Mouse (Mus musculus) ovary, adult 18-20 months (tissue): ENCODE results near the gene Pacsin1.
"Not testable (repeated sequence)": the region's sequence is repeated elsewhere in the genome, so short reads cannot be mapped to it uniquely, and the experiment has no call there.

ENCODE experiments used
- DNase-seq: peaks from one replicate; pipeline ENCODE4 v3.0.0; 2022; ENCODE audit warnings: low spot score, mixed read lengths

Gene Pacsin1

DNA sequence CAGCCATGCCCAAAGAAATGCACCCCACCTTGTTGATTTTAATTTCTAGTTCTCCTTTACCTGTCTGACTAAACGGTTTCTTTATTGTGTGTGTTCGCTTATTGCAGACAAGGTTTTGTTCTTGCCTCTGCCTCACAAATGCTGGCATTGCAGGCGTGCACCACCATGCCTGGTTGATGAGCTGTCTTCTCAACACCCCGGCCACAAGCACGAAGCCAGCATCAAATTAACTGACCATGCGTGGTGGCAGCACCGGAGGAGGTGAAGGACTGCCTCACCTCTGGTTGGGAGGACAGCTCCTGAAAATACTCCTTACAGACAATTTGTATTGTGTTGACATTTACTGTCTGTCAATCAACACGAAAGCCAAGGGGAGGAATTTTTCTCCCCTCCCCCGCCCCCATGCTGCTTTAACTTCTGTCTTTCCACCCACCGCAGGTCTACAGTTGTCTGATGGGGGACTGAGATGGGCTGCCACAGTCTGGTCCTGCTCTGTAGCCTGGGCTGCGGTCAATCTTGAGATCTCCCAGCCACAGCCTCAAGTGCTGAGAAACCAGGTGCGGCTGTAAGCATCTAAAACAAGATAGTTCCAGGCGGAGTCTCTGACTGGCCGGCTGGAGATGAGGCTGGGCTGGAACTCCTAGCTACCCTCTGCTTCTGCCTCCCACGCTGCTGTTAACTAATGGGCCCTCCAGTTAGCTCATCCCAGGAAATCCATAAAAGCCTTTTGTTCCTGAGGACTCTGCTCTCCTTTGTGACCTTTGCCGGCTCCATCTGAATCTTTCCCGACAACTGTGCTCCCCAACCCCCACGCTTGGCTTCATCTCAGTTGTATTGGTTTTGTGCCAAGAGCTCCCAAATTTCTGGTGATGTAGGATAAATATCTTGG is 18.9 kb upstream of the Pacsin1 start, which contains the start of gene Rps10:
Rps10 (minus strand) TSS at position 538 of the 889 bp plus-strand sequence.
- no peak for DNase-seq

DNA sequence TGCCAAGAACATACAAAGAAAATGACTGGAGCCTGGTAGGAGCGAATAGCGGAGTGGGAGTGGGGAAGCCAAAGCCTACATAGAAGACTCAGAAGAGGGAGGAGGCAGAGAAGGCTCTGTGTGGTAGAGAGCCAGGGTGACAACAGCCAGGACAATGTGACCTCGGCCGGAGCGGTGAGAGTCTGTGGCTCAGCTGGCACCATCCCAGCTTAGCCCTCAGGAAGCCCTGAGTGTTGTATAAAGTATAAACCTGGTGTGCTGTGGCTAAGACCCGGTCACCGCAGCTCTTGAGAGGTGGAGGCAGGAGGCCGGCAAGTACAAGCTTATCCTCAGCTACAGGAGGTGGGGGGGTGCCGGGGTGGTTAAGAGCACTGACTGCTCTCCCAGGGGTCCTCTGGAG is 18.0 kb upstream of the Pacsin1 start:
- no peak for DNase-seq

DNA sequence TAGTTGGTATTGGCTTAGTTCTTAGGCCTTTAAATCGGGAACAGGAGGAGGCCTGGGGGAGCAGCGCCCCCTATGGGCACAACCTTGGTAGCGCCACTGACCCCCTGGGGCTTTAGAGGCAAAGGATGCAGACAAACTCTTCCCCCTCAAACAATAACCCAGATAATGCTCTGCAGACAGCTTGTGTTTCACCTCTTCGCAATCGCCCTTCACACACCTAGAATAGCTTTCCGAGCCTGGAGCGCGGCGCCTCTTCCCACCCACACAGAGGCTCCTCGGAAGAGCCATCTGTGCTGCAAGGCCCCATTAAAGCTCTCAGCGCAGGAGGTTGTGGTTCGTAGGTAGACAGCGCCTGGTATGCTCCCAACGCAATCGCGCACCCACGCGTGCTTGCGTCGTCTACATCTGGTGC is 16.4 kb upstream of the Pacsin1 start:
- DNase-seq: no peak

DNA sequence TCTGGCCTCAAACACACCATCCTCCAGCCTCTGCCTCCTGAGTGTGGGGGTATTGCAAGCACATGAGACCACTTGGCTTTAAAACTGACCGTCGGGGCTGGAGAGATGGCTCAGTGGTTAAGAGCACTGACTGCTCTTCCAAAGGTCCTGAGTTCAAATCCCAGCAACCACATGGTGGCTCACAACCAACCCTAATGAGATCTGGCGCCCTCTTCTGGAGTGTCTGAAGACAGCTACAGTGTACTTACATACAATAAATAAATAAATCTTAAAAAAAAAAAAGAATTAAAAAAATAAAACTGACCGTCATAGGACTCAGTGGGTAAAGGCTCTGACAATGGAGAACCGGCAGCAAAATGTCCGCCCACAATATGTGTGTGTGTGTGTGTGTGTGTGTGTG is 15.5 kb upstream of the Pacsin1 start:
- DNase-seq: not testable (repeated sequence)

DNA sequence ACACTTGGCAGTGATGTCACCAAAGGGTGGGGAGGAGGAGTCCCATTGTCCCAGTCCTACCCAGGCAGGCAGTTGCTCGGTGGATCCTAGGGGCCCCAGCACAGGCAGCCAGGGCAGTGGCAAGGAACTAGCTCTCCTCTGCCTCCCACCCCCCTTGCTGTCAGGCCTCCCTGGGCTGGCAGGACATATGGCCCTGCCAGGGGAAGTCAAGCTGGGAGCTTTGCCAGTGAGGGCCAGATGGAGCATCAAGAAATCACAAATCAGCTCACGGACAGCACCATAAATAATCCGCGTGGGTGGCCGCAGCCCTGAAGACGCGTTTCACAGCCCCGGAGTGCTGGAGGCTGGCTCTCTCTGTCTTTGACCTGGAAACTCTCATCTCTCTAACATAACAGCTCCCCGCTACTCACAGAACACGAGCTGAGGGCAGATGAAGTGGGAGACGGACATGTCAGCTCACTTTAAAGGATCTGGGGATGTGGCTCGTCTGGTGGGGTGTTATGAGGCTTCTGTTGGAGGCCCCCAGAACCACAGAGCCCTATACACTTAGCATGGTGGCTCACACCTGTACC is 12.7 kb upstream of the Pacsin1 start:
- no peak for DNase-seq

DNA sequence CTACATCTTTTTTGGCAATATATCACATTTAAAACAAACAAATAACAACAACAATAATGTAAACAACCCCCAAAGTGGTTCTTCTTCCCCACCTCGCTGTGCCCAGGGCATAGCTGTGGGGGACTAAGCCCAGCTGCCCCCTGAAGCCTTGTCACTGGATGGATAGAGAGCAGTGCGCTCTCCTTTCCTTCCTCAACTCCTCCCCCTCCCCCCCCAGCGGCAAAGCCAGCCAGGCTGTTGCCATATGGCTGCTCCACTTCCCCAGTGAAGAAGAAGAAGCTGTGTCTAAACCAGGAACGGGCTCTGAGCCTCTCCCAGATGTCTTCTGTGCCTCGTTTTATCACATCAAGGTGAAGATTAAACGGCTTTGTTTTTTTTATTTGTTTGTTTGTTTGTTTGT is 12.2 kb upstream of the Pacsin1 start:
- DNase-seq: no peak

DNA sequence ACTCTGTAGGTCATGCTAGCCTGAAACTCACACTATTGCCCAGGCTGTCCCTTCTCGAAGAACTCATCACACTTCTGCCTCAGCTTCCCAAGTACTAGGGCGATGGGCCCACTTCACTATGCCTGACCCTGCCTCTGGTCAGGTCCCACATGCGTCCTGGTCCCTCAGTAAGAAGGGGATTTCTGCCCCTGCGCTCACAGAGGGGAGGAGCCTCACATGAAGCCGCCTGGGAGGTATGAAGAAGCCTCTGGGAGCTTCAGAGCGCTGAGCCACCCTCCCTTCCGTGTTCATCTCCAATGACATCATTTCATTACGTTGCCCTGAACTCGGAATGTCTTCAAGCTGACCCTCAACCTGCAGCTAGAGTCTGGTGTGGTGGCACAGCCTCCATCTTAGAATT is 11.6 kb upstream of the Pacsin1 start:
- no peak for DNase-seq

DNA sequence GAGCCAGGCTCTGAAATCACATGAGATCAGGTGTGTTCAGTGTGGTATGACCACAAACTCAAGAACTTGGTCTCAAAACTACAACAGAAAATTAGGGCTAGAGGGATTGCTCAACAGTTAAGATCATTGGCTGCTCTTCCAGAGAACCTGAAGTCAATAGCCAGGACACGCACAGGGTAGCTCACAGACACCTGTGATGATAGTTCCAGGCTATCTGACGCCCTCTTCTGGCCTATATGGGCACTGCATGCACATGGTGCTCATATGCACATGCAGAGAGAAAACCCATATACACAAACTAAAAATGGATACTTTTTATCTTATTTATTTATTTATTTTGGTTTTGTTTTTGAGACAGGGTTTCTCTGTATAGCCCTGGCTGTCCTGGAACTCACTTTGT is 10.7 kb upstream of the Pacsin1 start:
- DNase-seq: no peak

DNA sequence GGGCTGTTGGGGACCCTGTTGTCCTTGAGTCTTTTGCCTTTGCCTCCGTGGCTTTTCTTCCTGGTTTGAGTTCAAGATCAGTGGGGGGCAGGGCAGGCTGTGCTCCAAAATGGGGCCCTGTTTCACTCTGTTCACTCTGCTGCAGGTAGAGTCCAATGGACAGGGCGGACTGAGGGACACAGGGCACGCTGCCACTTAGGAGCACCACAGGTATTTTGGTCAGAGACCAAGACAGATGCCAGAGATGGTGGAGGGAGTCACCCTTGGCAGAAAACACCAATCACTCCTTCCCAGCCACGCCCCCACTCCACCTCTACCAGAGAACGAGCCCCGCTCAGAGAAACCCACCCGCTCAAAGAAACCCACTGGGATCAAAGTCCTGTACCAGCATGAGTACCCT is 9.5 kb upstream of the Pacsin1 start:
- DNase-seq: no peak

DNA sequence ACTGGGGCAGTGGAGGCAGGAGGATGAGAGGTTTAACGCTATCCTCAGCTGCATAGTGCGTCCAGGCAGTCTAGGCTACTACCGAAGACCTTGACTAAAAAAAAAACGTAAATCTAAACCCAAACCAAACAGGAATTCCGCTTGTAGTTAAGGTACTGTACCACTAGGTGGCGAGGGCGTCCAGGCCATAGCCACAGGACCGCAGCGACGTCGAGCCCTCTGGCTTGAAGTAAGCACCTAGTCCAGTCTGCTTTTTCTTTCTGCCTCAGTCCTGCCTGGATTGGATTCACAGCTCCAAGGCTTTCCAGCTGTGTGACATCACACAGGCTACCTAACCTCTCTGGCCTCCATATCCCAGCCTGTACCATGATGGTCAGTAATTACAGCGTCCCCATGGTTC is 5.1 kb upstream of the Pacsin1 start:
- no peak for DNase-seq

DNA sequence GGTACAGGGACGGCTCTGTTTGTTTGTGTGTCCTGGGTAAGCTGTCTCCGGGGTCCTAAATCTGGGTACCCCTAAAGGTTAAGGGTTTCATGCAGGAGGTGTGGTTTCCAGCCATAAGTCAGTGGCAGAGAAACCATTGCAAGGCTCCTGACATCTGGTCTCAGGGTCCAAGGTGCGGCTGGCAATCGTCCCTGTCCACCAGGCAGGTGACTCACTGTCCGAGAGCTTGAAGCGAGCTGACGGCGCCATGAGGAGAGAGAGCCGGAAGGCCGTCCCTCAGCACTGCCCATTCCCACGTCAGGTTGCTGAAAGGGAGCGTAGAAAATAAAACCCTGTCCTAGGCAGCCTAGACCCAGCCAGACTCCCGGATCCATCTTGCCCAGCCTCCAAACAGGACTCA is 4.7 kb upstream of the Pacsin1 start:
- DNase-seq: no peak

DNA sequence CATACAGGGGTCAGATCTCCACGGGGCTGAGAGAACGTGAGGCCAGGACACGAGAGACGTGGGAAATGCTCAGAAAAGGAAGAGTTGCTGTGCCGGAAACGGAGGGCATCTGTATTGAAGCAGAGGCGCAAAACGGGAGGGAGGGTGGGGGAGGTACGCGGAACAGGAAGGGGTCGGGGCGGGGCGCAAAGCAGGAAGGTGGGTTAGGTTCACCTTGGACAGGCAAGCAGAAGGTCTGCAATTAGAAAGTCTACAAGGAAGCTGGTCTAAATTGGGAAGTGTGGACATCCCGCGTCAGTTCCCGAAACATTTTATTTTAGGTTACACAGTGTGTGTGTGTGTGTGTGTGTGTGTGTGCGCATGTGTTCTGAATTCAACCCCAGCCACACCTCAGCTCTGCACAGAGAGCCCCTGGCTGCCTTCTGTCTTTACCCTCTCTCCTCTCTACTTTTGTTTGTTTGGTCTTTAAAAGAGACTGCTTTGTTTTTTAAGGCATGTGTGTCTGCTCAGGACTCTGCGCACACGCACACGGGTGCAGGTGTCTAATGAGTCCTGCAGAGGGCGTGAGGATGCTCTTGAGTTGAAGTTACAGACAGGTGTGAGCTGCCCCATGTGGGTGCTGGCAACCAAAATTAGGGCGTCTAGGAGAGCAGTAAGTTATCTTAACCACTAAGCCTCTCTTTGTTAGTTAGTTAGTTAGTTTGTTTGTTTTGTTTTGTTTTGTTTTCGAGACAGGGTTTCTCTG is 3.1 kb upstream of the Pacsin1 start:
- DNase-seq: no peak

DNA sequence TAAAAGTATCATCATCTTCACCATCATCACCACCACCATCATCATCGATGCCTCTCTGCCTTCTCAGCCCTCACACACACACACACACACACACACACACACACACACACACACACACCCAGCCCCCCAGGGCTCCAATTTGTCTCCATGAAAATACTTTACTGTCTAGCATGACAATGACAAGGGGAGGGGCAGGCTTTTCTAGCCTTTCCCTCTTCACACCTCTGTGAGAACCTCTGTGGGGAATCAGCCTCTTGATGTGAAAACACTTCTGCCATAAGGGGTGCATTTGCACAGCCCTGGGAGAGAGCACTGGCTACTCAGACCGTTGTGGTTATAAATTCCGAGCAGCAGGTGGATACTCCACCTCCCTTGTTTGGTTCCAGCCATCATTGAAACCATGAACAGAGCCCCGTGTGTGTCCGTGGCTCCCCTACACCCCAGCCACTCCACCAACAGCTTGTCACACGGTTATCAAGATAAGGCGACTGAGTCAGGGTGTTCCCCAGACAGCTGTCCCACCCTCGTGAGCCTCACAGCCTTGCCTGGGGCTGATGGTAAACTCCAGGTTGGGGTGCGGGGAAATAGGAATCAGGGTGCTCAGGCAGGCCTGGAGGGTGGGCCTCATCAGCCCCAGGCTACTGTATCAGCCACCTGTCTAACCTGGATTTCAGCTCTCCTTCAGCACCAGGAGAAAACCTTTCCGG is 1.9 kb upstream of the Pacsin1 start:
- no peak for DNase-seq

DNA sequence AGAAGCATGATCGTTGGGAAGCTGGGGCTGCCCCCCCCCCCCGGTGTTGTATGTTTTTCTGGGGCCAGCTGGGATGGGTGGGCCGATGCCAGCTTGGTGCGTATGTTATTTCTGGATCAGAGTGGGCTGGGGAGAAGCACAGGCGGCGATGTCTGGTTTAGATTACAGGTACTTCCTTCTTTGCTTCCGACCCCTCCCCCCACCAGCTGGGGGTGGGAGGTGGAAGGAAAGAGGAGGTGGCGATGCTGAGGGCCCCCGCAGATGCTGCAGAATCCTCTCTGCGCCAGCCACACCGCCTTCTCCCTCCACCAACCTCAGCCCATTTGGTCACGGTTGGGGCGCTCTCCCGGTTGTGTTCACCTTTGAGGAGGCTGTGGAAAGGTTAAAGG is 696 bp downstream of the Pacsin1 start:
- DNase-seq: no peak

DNA sequence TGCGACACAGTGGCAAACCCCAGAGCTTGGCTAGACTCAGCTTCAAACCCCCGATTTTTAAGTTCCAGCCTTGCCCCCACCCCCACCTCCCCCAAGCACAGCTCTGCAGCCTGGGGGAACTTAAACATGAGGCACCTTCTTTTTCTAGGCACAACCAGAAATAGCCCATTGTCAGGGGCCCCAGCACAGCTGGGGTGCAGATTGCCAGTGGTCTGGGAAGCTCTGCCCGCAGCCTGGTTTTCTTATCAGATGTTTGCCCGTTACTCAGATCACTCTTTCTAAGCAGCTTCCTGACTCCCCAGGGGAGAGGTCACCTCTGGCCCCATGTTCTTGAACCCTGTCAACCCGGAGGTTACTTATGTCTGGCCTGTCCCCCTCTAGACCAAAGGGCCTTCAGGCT is 1.1 kb downstream of the Pacsin1 start:
- DNase-seq: no peak

DNA sequence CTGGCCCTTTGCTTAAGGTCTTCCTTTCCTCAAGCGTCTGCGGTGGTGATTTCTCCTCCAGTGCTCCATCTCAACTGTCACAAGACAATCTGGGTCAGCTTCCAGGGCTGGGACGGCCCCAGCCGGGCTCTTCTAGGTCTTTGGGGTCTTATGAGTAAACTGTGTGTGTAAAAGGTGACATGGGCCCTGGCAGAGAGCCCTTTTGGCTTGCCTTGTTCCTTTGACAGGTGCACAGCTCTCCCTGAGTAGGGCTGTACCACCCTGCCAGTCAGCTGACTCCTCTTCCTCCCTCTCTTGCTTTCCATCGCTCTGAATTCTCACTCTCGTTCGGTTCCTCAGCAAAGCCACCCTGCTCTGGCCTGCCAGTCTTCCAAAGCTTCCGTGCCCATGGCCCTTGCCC is 1.8 kb downstream of the Pacsin1 start:
- DNase-seq: no peak

DNA sequence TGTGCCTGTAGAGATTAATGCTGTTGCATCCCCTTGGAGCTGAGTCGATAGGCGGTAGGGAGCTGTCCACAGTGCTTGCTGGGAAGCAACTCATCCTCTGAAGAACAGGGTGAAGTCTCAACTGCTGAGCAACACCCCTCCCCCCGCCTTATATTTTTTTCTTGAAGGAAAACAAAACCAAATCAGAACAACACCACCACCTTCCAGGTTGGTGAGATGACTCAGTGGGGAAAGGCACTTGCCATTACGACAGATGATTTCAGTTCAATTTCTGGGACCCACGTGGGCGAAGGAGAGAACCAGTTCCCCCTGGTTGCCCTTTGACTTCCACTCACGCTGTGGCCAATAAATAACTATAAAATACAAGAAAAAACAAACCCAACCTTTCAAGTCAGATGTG is 3.5 kb downstream of the Pacsin1 start:
- DNase-seq: no peak

DNA sequence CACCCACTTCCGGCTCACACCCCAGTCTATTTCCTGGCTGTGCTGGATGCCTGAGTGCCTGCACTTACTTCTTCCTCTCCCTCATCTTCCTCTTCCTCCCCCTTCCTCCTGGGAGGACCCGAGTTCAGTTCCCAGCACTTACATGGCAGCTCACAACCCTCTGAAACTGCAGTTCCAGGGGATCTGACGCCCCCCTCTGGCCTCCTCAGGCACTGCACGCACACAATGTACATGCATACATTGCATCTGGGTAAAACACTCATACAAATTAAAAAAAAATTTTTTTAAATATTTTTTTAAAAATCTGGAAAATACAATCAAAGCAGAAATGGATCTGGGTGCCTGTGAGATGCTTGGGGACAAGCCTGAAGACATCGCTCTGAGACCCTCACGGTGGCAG is 16.4 kb downstream of the Pacsin1 start:
- DNase-seq: no peak

DNA sequence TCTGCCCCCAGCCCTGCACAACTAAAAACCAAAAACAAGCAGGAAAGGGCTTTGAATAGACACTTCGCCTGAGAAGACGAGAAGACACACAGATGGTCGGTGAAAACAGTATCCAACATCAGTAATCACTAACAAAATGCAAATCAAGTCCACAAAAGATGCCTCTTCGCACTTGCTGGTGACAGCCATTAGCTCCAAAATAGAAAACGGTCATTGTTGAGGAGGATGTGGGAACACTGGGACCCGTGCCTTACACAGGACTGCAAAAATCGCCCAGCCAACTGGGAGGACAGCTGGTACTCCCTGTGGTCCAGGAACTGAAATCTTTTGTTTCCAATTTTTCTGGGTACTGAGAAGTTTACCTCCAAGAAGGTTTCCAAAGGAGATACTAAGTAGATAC is 18.6 kb downstream of the Pacsin1 start:
- no peak for DNase-seq

DNA sequence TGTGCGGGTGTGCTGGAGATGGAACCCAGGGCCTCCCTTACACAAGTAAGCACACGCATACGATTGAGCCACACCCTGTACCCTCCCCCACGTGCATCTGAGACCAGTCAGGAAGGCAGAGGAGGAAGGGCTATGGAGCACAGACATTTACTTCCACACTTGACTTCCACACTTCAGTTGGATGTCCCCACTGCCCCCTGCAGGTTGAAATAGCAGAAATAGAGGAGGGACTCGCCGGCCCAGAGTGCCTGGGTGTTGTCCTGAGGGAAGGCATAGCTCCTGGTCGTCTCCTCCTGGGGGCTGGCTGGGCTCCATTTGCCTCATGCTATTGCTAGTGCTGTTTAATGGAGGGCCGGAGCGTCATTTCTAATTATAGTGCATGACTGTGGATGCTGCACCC is 20.1 kb downstream of the Pacsin1 start:
- DNase-seq: no peak

DNA sequence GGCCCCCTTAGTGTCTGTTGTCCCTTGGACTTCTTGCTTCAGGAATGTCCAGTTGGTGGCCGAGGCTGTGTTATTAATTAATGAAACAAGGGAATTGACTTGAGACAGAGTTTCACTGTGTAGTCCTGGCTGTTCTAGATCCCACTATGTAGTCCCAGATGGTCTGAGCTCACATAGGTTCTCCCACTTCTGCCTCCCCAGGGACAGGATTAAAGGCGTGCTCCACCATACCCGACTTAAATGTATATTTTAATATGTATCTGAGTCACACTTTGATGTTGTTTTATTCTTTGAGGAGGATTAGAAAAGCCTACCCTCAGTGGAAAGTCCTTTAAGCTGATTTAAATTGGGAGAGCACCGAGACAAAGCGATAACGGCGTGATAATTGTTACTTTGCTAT is 21.0 kb downstream of the Pacsin1 start:
- DNase-seq: no peak

DNA sequence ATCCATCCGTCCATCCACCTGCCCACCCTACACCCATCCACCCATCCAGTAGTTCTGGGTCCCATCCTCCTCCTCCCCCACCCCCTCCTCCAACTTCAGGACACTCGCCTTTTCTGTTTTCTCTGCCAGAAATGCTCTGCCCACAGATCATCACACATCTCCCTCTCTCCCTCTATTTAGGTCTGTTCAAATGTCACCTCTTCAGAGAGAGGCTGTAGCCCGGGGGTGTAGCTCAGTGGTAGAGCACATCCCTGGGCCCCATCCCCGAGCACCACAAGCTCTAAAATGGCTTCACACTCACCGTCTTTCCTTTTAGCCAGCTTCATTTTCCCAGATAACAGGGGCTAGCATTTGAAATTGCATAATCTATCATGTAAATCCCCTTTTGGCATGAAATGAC is 22.4 kb downstream of the Pacsin1 start:
- no peak for DNase-seq
